Mouse (Mus musculus) T-helper 2 cell (primary cell): ENCODE measurements around the gene Otop1.

Experiments used
- in situ Hi-C: fragments of 300-600 bp; cut with MboI, MseI; formaldehyde crosslinking; loops from one replicate; pipeline ENCODE4 v1.15.1; 2025; ENCODE audit warnings: high pct_unique_total_duplicates

Otop1 gene

GRCm38 (mm10) chr5:38301761-38302411 lies 26.1 kb downstream of the Otop1 start:
- in situ Hi-C loops: no loop called here

- in situ Hi-C loops: no loop called here
Observed at GRCm38 (mm10) chr5:38302651-38303050, 26.9 kb downstream of the Otop1 start.

GRCm38 (mm10) chr5:38305241-38305640 lies 29.5 kb downstream of the Otop1 start:
- in situ Hi-C loops: loop anchor here (5.0 kb wide), 2 partner anchors 162 to 222 kb away; no protein-coding TSS in a partner anchor

GRCm38 (mm10) chr5:38307255-38308101 lies 31.7 kb downstream of the Otop1 start:
- in situ Hi-C loops: loop anchor here (5.0 kb wide), 2 partner anchors 160 to 220 kb away; no protein-coding TSS in a partner anchor

GRCm38 (mm10) chr5:38308873-38309272 lies 33.1 kb downstream of the Otop1 start:
- in situ Hi-C loops: loop anchor here (5.0 kb wide), 2 partner anchors 158 to 218 kb away; no protein-coding TSS in a partner anchor

GRCm38 (mm10) chr5:38309795-38310194 lies 34.0 kb downstream of the Otop1 start:
- in situ Hi-C loops: loop anchor here (5.0 kb wide), 2 partner anchors 158 to 218 kb away; no protein-coding TSS in a partner anchor

- in situ Hi-C loops: no loop called here
Observed at GRCm38 (mm10) chr5:38318966-38319786, 43.4 kb downstream of the Otop1 start, which contains the start of gene Drd5. Drd5 (plus strand) TSS chr5:38319367.

GRCm38 (mm10) chr5:38333381-38333780 lies 57.6 kb downstream of the Otop1 start:
- in situ Hi-C loops: no loop called here

- in situ Hi-C loops: no loop called here
Observed at GRCm38 (mm10) chr5:38334582-38334981, 58.8 kb downstream of the Otop1 start.

GRCm38 (mm10) chr5:38343101-38343500 lies 67.3 kb downstream of the Otop1 start:
- in situ Hi-C loops: no loop called here

- in situ Hi-C loops: no loop called here
Observed at GRCm38 (mm10) chr5:38346646-38347432, 71.1 kb downstream of the Otop1 start.

GRCm38 (mm10) chr5:38350351-38350929 lies 74.7 kb downstream of the Otop1 start:
- in situ Hi-C loops: no loop called here
